ENCODE assay signal across 9 mouse cellular contexts in the genomic region with DNA sequence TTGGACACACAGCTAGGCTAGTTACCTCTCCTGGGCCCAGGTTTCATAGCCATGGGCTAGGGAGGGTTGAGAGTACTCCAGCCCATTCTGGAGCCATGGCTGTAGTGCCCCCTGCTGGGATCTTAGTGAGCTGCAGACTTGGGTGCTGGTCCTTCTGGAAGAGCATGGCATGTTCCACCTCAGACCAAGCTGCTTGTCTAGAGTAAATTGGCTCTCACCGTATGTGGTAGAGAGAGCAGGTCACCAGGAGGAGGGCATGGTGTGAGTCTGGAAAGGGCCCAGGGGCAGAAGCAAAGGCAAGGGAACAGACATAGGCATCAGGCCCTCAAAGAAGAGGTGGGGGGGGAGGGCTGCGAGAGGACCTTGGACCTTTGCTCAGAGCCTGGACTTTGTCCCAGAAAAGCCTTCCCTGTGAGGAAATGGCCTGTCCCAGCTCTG. TPM values are rescaled to one million over a fixed set of nuclear protein-coding genes. Genes with fewer than 3 reads are reported as not detected.
A peak's percentile ranks its signal among the peaks of the same experiment; 100 is the strongest.
DNase-seq lines count a peak whose midpoint lies in the region; ATAC-seq and TF ChIP-seq lines count a peak whose summit lies in the region.
"Had no signal": no experiment of that assay in that cellular context is flagged by ENCODE, and none has a peak within 500 bp of the region (broad histone marks: within the 10 kb centered on the region; RNA-seq: fewer than 3 reads in every experiment).

No protein-coding gene starts in this region.

- no peaks in the 10 kb centered on the region for H3K27me3 ChIP-seq in liver, embryonic 15.5 days
- H3K27me3 ChIP-seq: heart, embryonic 13.5 days; midbrain, embryonic 12.5 days had no signal

- no peaks in the 10 kb centered on the region for H3K4me1 ChIP-seq in lung, adult 2 months (ENCODE audit: control insufficient read depth, insufficient read depth, low read length)
- H3K4me1 ChIP-seq in liver, embryonic 15.5 days (replicated peaks) = peaks cover 8% of the 10 kb centered on the region; the same call in 1 of the 2 replicates
- H3K4me1 ChIP-seq: heart, embryonic 13.5 days; midbrain, embryonic 12.5 days had no signal

- no peak overlapping the region for H3K4me3 ChIP-seq in lung, adult 2 months (replicated peaks; ENCODE audit: extremely low read depth, low read depth, low read length)
- H3K4me3 ChIP-seq in liver, embryonic 15.5 days (replicated peaks) = no peak overlapping the region
- H3K4me3 ChIP-seq: heart, embryonic 13.5 days; midbrain, embryonic 12.5 days had no signal

- peak; percentile 62 for TF ChIP-seq CTCF in lung, adult 2 months (IDR thresholded peaks at IDR 0.05; ENCODE audit: insufficient read depth, low read length)

- 0 out of 2 replicates have a peak, but pooled peaks have one; percentile 12 for ATAC-seq in liver, embryonic 15.5 days (ENCODE audit: insufficient read depth)

- no peak overlapping the region for H3K27ac ChIP-seq in liver, embryonic 15.5 days (replicated peaks)
- H3K27ac ChIP-seq: heart, embryonic 13.5 days; midbrain, embryonic 12.5 days had no signal

- 83% methylated on average over 2 of the region's 2 CpGs for WGBS in lung, adult 2 months
- 80% methylated on average over 2 of the region's 2 CpGs for WGBS in liver, embryonic 15.5 days (ENCODE audit: insufficient replicate concordance)

- H3K4me2 ChIP-seq in liver, embryonic 15.5 days = no peak overlapping the region
- H3K4me2 ChIP-seq: heart, embryonic 13.5 days; midbrain, embryonic 12.5 days had no signal

- no peaks in the 10 kb centered on the region for H3K9me3 ChIP-seq in liver, embryonic 15.5 days (replicated peaks)
- H3K9me3 ChIP-seq: heart, embryonic 13.5 days; midbrain, embryonic 12.5 days had no signal

- H3K36me3 ChIP-seq in liver, embryonic 15.5 days (replicated peaks) = peaks cover 78% of the 10 kb centered on the region

- DNase-seq in lung, adult 2 months = peak; percentile 49
- DNase-seq in lung, postnatal 25 days (ENCODE audit: low spot score) = no peak
- peak; percentile 32 for DNase-seq in MN1 (ENCODE audit: low spot score)
- peak; percentile 67 for DNase-seq in brain, adult 2 months (ENCODE audit: low read depth, low spot score)
- DNase-seq in forelimb bud, embryonic 11.5 days (ENCODE audit: low read depth, low spot score) = peak; percentile 27
- DNase-seq in testis, postnatal 10 days (ENCODE audit: low spot score) = peak; percentile 69

- H3K9ac ChIP-seq in liver, embryonic 15.5 days = no peak overlapping the region
- H3K9ac ChIP-seq: heart, embryonic 13.5 days; midbrain, embryonic 12.5 days had no signal

- no peak for TF ChIP-seq POLR2A in lung, adult 2 months (IDR thresholded peaks at IDR 0.05; ENCODE audit: borderline replicate concordance, extremely low read depth, low read depth, low read length)

RNA-seq across cellular contexts. Expression of gene Myo15, which starts 3.2 kb away (rescaled TPM):
- polyA plus RNA-seq in lung, adult 2 months (2012; rRNA removed) = 0.43 and 0.45 TPM in 2 replicates
- 0.25 and 0.32 TPM in 2 replicates for polyA plus RNA-seq in liver, embryonic 15.5 days (2015; fragmentation: Nextera tagmentation; extraction: Ambion mirVana)

RNA-seq across cellular contexts. Expression of gene Drg2, which starts 11.6 kb away (rescaled TPM):
- polyA plus RNA-seq in lung, adult 2 months (2012; rRNA removed) = 31.7 and 40.3 TPM in 2 replicates
- 37.2 and 38.8 TPM in 2 replicates for polyA plus RNA-seq in liver, embryonic 15.5 days (2015; fragmentation: Nextera tagmentation; extraction: Ambion mirVana)

RNA-seq across cellular contexts. Expression of gene Atpaf2, which starts 47.7 kb away (rescaled TPM):
- 17.6 and 23.8 TPM in 2 replicates for polyA plus RNA-seq in lung, adult 2 months (2012; rRNA removed)
- 29.7 and 32.5 TPM in 2 replicates for polyA plus RNA-seq in liver, embryonic 15.5 days (2015; fragmentation: Nextera tagmentation; extraction: Ambion mirVana)

RNA-seq across cellular contexts. Expression of gene Gid4, which starts 49.0 kb away (rescaled TPM):
- polyA plus RNA-seq in lung, adult 2 months (2012; rRNA removed) = 32.2 and 36.7 TPM in 2 replicates
- 9.4 and 9.7 TPM in 2 replicates for polyA plus RNA-seq in liver, embryonic 15.5 days (2015; fragmentation: Nextera tagmentation; extraction: Ambion mirVana)
